Mouse (Mus musculus): ENCODE results near the gene Gpr33.

- TF ChIP-seq POLR2A (IDR thresholded peaks at IDR 0.05; ENCODE audit: insufficient read depth, low read depth, low read length) (no peak), CTCF (IDR thresholded peaks at IDR 0.05) (no peak), EP300 (IDR thresholded peaks at IDR 0.05; ENCODE audit: insufficient read depth, low read depth, low read length) (no peak)
Measured at GRCm38 (mm10) chr12:52032276-52032675, 4.4 kb upstream of the Gpr33 start.
